Mouse (Mus musculus) hindbrain, postnatal 0 days (tissue): ENCODE measurements around the gene Nt5dc1. TPM values are rescaled to one million over a fixed set of nuclear protein-coding genes. Genes with fewer than 3 reads are reported as not detected.
"Not testable (repeated sequence)": the region's sequence is repeated elsewhere in the genome, so short reads cannot be mapped to it uniquely, and the experiment has no call there.

Experiments
- ATAC-seq: fragments of 200-750 bp; cut with Nextera tagmentation; 2 replicates; pipeline ENCODE4 v1.8.0; 2017; ENCODE audit warnings: mild to moderate bottlenecking, moderate TSS enrichment, moderate library complexity
- DNase-seq: peaks from one replicate; pipeline ENCODE4 v3.0.0-alpha.2; 2015; ENCODE audit warnings: low spot score
- H3K27ac ChIP-seq: fragments of 300-500 bp; sonication (generic); 2 replicates; pipeline ENCODE4 v1.5.1; 2014; ENCODE audit warnings: mild to moderate bottlenecking
- H3K27me3 ChIP-seq: fragments of 300-500 bp; sonication (generic); 2 replicates; pipeline ENCODE4 v1.6.1; 2014; ENCODE audit warnings: low read length, mixed read lengths; ENCODE audit not compliant: insufficient read depth
- H3K36me3 ChIP-seq: fragments of 300-500 bp; sonication (generic); 2 replicates; pipeline ENCODE4 v1.6.1; 2014; ENCODE audit warnings: low read length, mixed read lengths; ENCODE audit not compliant: insufficient read depth
- H3K4me1 ChIP-seq: fragments of 300-500 bp; sonication (generic); 2 replicates; pipeline ENCODE4 v1.6.1; 2014; ENCODE audit warnings: antibody characterized with exemption, low read length, mixed read lengths; ENCODE audit not compliant: insufficient read depth
- H3K4me2 ChIP-seq: fragments of 300-500 bp; sonication (generic); 2 replicates; pipeline ENCODE4 v1.6.1; 2014; ENCODE audit warnings: low read depth, mild to moderate bottlenecking, low read length, moderate library complexity, mixed read lengths
- H3K4me3 ChIP-seq: fragments of 300-500 bp; sonication (generic); 2 replicates; pipeline ENCODE4 v1.5.1; 2014; ENCODE audit warnings: low read length
- H3K9ac ChIP-seq: fragments of 300-500 bp; sonication (generic); replicated peaks from 2 replicates; pipeline ENCODE4 v1.6.1; 2014; ENCODE audit warnings: mild to moderate bottlenecking, low read length, moderate library complexity, mixed read lengths
- H3K9me3 ChIP-seq: fragments of 300-500 bp; sonication (generic); 2 replicates; pipeline ENCODE4 v1.6.1; 2016; ENCODE audit warnings: low read length, mixed read lengths
- CTCF ChIP-seq: IDR thresholded peaks from 2 replicates; pipeline ENCODE4 v1.5.1; 2016; ENCODE audit warnings: antibody characterized with exemption, control low read depth, low read depth
- WGBS: fragments of 180-500 bp; shearing (Covaris S2); extraction: QIAGEN DNeasy Blood & Tissue Kit; methylation state at CpG from one replicate; pipeline ENCODE4 v1.1.7; 2014; 5-methylcytosine and 5-hydroxymethylcytosine counted together
- polyA plus RNA-seq: library from polyadenylated mRNA; unstranded; fragments of >200 nt; fragmentation: Nextera tagmentation; extraction: Ambion mirVana; gene quantifications from 2 replicates; pipeline ENCODE4 v1.2.1, GENCODE M21; 2015
- total RNA-seq: library from RNA; depleted of rRNA; stranded (reverse); fragments of >200 nt; gene quantifications from 2 replicates; pipeline ENCODE4 v1.2.3, GENCODE M21; 2014; rRNA removed

Gene Nt5dc1
- total RNA-seq, result 0.50 and 2.0 TPM in 2 replicates
- polyA plus RNA-seq, result 2.6 and 3.9 TPM in 2 replicates

GRCm38 (mm10) chr10:34418204-34418756 lies at the start of gene Nt5dc1:
Gene Nt5dc1, minus strand, starts transcription at chr10:34418552.
- TF ChIP-seq CTCF, result peak; percentile 9; the same call in 1 of the 2 replicates
- peak within 1 kb of the TSS; percentile 61 for H3K4me3 ChIP-seq
- ATAC-seq (peak; percentile 99), DNase-seq (peak; percentile 92)
- H3K27me3 ChIP-seq, result no peaks in the 10 kb centered on the region
- peak within 1 kb of the TSS; percentile 69 for H3K4me2 ChIP-seq
- H3K4me1 ChIP-seq, result no peaks in the 10 kb centered on the region
- H3K27ac ChIP-seq, result peak within 1 kb of the TSS; percentile 61
- no peaks in the 10 kb centered on the region for H3K9me3 ChIP-seq
- H3K9ac ChIP-seq, result peak within 1 kb of the TSS; percentile 58
- under 1% methylated on average over 49 of the region's 49 CpGs for WGBS
- H3K36me3 ChIP-seq, result no peaks in the 10 kb centered on the region

GRCm38 (mm10) chr10:34464321-34464720 lies 46.0 kb upstream of the Nt5dc1 start:
- Histone ChIP-seq H3K27ac (no peak overlapping the region), H3K9me3 (no peaks in the 10 kb centered on the region), H3K4me3 (no peak overlapping the region), H3K27me3 (no peaks in the 10 kb centered on the region), H3K36me3 (no peaks in the 10 kb centered on the region), H3K4me2 (no peak overlapping the region), H3K4me1 (no peaks in the 10 kb centered on the region), H3K9ac (no peak overlapping the region)
- WGBS, result 89% methylated on average over 4 of the region's 4 CpGs
- no peak for ATAC-seq
- no peak for DNase-seq
- no peak for TF ChIP-seq CTCF

- no peaks in the 10 kb centered on the region for H3K27me3 ChIP-seq
- ATAC-seq, result no peak
- TF ChIP-seq CTCF, result no peak
- H3K4me1 ChIP-seq, result no peaks in the 10 kb centered on the region
- DNase-seq, result peak; percentile 38
- no peak overlapping the region for H3K4me2 ChIP-seq
- no peak overlapping the region for H3K4me3 ChIP-seq
- no peaks in the 10 kb centered on the region for H3K36me3 ChIP-seq
- H3K9ac ChIP-seq, result no peak overlapping the region
- H3K27ac ChIP-seq, result no peak overlapping the region
- H3K9me3 ChIP-seq, result no peaks in the 10 kb centered on the region
- 25% methylated on average over 4 of the region's 4 CpGs for WGBS
These were observed 43.1 kb upstream of the Nt5dc1 start for GRCm38 (mm10) chr10:34461451-34461850.

DNA sequence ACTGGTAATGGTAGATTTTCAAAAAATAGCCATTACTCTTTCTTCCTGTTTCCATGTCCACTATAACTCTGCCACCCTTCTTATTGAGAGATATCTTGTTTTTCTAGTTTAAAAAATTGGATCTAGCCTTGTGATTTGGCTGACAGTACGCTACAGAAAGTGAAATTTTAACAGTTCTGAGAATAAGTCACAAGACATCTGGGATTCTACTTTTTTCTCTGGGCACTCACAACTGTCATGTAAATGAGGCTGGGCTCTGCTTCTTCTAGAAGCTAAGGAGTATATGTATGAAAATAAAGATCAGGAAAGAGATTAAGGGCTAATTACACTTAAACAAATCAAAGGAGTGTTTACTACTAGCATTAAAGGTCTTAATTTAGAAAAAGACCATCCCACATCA lies 31.1 kb upstream of the Nt5dc1 start:
- Histone ChIP-seq H3K4me1 (no peaks in the 10 kb centered on the region), H3K9me3 (no peaks in the 10 kb centered on the region), H3K9ac (no peak overlapping the region), H3K36me3 (no peaks in the 10 kb centered on the region), H3K27me3 (no peaks in the 10 kb centered on the region), H3K4me2 (no peak overlapping the region), H3K4me3 (no peak overlapping the region), H3K27ac (no peak overlapping the region)
- DNase-seq, result no peak
- WGBS, result 79% methylated on average over 1 of the region's 1 CpGs
- ATAC-seq, result no peak
- no peak for TF ChIP-seq CTCF

- not testable (repeated sequence) for H3K9ac ChIP-seq, H3K4me1 ChIP-seq, H3K27ac ChIP-seq, H3K36me3 ChIP-seq, H3K4me2 ChIP-seq, DNase-seq, H3K9me3 ChIP-seq, H3K27me3 ChIP-seq, H3K4me3 ChIP-seq, ATAC-seq
- WGBS, result 98% methylated on average over 6 of the region's 14 CpGs
These were observed 15.8 kb upstream of the Nt5dc1 start for GRCm38 (mm10) chr10:34434191-34434590.

DNA sequence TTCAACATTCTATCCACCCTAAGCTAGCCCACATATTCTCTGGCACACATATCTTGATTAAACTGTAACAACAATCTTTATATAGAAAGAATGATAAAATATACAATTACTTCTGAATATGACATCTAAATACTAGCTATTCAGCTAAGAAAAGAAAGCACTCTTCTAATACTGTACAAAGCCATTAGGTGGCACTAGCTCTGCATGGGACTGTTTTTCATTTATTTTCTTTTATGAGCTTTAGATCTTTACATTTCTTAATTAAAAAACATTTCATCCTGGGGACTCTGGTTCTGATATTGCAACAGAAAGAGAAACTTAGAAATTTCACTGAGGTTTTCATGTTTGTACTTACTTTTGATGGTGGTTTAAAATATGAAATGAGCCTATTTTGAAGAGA lies 13.4 kb upstream of the Nt5dc1 start:
- TF ChIP-seq CTCF, result peak; percentile 73
- Histone ChIP-seq H3K9ac (no peak overlapping the region), H3K9me3 (no peaks in the 10 kb centered on the region), H3K4me3 (no peak overlapping the region), H3K36me3 (no peaks in the 10 kb centered on the region), H3K4me1 (0 out of 2 replicates have a peak, but pooled peaks cover 3% of the 10 kb centered on the region), H3K27me3 (no peaks in the 10 kb centered on the region), H3K27ac (no peak overlapping the region), H3K4me2 (no peak overlapping the region; the same call in 1 of the 2 replicates)
- ATAC-seq (no peak), DNase-seq (peak; percentile 68)

- Histone ChIP-seq H3K9ac (peak overlapping the region; percentile 58), H3K4me3 (peak overlapping the region; percentile 61), H3K4me2 (peak overlapping the region; percentile 69)
- not testable (repeated sequence) for DNase-seq, H3K27me3 ChIP-seq, H3K27ac ChIP-seq, H3K36me3 ChIP-seq, H3K4me1 ChIP-seq, ATAC-seq, H3K9me3 ChIP-seq
- 66% methylated on average over 4 of the region's 4 CpGs for WGBS
These were observed 442 bp upstream of the Nt5dc1 start for GRCm38 (mm10) chr10:34418794-34419193.
